Mouse (Mus musculus) bone marrow macrophage, adult 2 months (primary cell): Measurements from ENCODE around the gene Vmn2r89. TPM values are rescaled to one million over a fixed set of nuclear protein-coding genes. Genes with fewer than 3 reads are reported as not detected.

Experiments used
- H3K27ac ChIP-seq: 2 replicates; pipeline ENCODE4 v1.5.1; 2012; ENCODE audit warnings: low read depth, low read length; ENCODE audit not compliant: insufficient read depth
- H3K4me1 ChIP-seq: 2 replicates; pipeline ENCODE4 v1.6.1; 2012; ENCODE audit warnings: low read length; ENCODE audit not compliant: control insufficient read depth, insufficient read depth
- H3K4me3 ChIP-seq: 2 replicates; pipeline ENCODE4 v1.5.1; 2012; ENCODE audit warnings: mild to moderate bottlenecking, low read length, moderate library complexity; ENCODE audit not compliant: insufficient read depth
- CTCF ChIP-seq: IDR thresholded peaks from 2 replicates; pipeline ENCODE4 v1.5.1; 2012; ENCODE audit warnings: low read depth, mild to moderate bottlenecking, low read length, moderate library complexity
- POLR2A ChIP-seq: IDR thresholded peaks from 2 replicates; pipeline ENCODE4 v1.6.1; 2012; ENCODE audit warnings: mild to moderate bottlenecking, low read depth, low read length, borderline replicate concordance
- polyA plus RNA-seq: library from polyadenylated mRNA; stranded (reverse); fragments of >200 nt; gene quantifications from 2 replicates; pipeline ENCODE4 v1.2.4, GENCODE M21; 2012; ENCODE audit not compliant: missing spikeins, insufficient read depth, insufficient read length

Vmn2r89 gene
- polyA plus RNA-seq, 1 experiment = not detected

- TF ChIP-seq CTCF (no peak), POLR2A (no peak)
- Histone ChIP-seq H3K27ac (no peak overlapping the region), H3K4me1 (no peaks in the 10 kb centered on the region), H3K4me3 (no peak overlapping the region)
Measured at GRCm38 (mm10) chr14:51486111-51486510, 34.5 kb downstream of the Vmn2r89 start.

- TF ChIP-seq POLR2A (no peak), CTCF (no peak)
- no peaks in the 10 kb centered on the region for H3K4me1 ChIP-seq
- H3K4me3 ChIP-seq = no peak overlapping the region
- H3K27ac ChIP-seq = no peak overlapping the region
Measured at GRCm38 (mm10) chr14:51495781-51496180, 44.1 kb downstream of the Vmn2r89 start.

GRCm38 (mm10) chr14:51496955-51497354 lies 45.3 kb downstream of the Vmn2r89 start:
- Histone ChIP-seq H3K4me1 (no peaks in the 10 kb centered on the region), H3K27ac (no peak overlapping the region), H3K4me3 (no peak overlapping the region)
- no peak for TF ChIP-seq POLR2A
- no peak for TF ChIP-seq CTCF

GRCm38 (mm10) chr14:51497958-51498357 lies 46.3 kb downstream of the Vmn2r89 start:
- H3K4me3 ChIP-seq = no peak overlapping the region
- TF ChIP-seq CTCF (no peak), POLR2A (no peak)
- H3K27ac ChIP-seq = no peak overlapping the region
- H3K4me1 ChIP-seq = no peaks in the 10 kb centered on the region

GRCm38 (mm10) chr14:51499707-51500275 lies 48.1 kb downstream of the Vmn2r89 start:
- TF ChIP-seq POLR2A (no peak), CTCF (no peak)
- Histone ChIP-seq H3K4me1 (no peaks in the 10 kb centered on the region), H3K4me3 (no peak overlapping the region), H3K27ac (no peak overlapping the region)

GRCm38 (mm10) chr14:51500461-51500860 lies 48.8 kb downstream of the Vmn2r89 start:
- H3K4me3 ChIP-seq = no peak overlapping the region
- no peak overlapping the region for H3K27ac ChIP-seq
- TF ChIP-seq POLR2A (no peak), CTCF (no peak)
- H3K4me1 ChIP-seq = no peaks in the 10 kb centered on the region

GRCm38 (mm10) chr14:51507416-51507815 lies 55.8 kb downstream of the Vmn2r89 start:
- TF ChIP-seq POLR2A = no peak
- no peak for TF ChIP-seq CTCF
- H3K4me3 ChIP-seq = no peak overlapping the region
- no peak overlapping the region for H3K27ac ChIP-seq
- H3K4me1 ChIP-seq = no peaks in the 10 kb centered on the region

Other genes starting within 250 kb of the Vmn2r89 start
- gene Ear14, start 248.5 kb upstream of the Vmn2r89 start, polyA plus RNA-seq = not detected in 2 replicates
- gene Rnase2a, start 195.7 kb upstream of the Vmn2r89 start, polyA plus RNA-seq = not detected in 2 replicates
- not detected in 2 replicates for gene Gm7247, start 90.1 kb upstream of the Vmn2r89 start, polyA plus RNA-seq
- not detected in 2 replicates for gene Vmn2r88, start 41.0 kb upstream of the Vmn2r89 start, polyA plus RNA-seq
- gene Gm5622, start 100.9 kb downstream of the Vmn2r89 start, polyA plus RNA-seq = not detected in 2 replicates
- gene Gm17175, start 122.2 kb downstream of the Vmn2r89 start, polyA plus RNA-seq = not detected in 2 replicates
- not detected in 2 replicates for gene Gm17174, start 140.3 kb downstream of the Vmn2r89 start, polyA plus RNA-seq
- not detected in 2 replicates for gene Gm17078, start 159.5 kb downstream of the Vmn2r89 start, polyA plus RNA-seq
- gene Gm4181, start 183.8 kb downstream of the Vmn2r89 start, polyA plus RNA-seq = not detected in 2 replicates
- gene Gm17079, start 243.6 kb downstream of the Vmn2r89 start, polyA plus RNA-seq = not detected in 2 replicates